23 mouse cellular contexts compared by ENCODE assay signal in genomic region chr4:143214221-143214797, GRCm38 (mm10). TPM values are rescaled to one million over a fixed set of nuclear protein-coding genes. Genes with fewer than 3 reads are reported as not detected.
DNase-seq lines count a peak whose midpoint lies in the region; ATAC-seq and TF ChIP-seq lines count a peak whose summit lies in the region.
"Had no signal": no experiment of that assay in that cellular context is flagged by ENCODE, and none has a peak within 500 bp of the region (broad histone marks: within the 10 kb centered on the region; RNA-seq: fewer than 3 reads in every experiment).

No protein-coding gene starts in this region.

- no peaks in the 10 kb centered on the region for H3K27me3 ChIP-seq in cerebellum, adult 2 months (ENCODE audit: control insufficient read depth, insufficient read depth, low read length)
- H3K27me3 ChIP-seq: CH12.LX; embryonic facial prominence, embryonic 15.5 days; forebrain, embryonic 15.5 days had no signal

- 95% methylated on average over 3 of the region's 3 CpGs for WGBS in cerebellum, adult 2 months

- no peak for TF ChIP-seq CTCF in cerebellum, adult 2 months (IDR thresholded peaks at IDR 0.05; ENCODE audit: borderline replicate concordance, insufficient read depth, low read depth, low read length)

- H3K4me3 ChIP-seq in cerebellum, adult 2 months (replicated peaks; ENCODE audit: insufficient read depth, low read depth, low read length): no peak overlapping the region
- H3K4me3 ChIP-seq: embryonic facial prominence, embryonic 15.5 days; erythroblast, embryonic 14.5 days; forebrain, embryonic 15.5 days; heart, adult 2 months; heart, embryonic 15.5 days; hindbrain, embryonic 10.5 days had no signal

- no peak for ATAC-seq in CD4-positive, CD25-positive, alpha-beta regulatory T cell, adult 4 months
- ATAC-seq in common myeloid progenitor, adult 5-6 weeks (replicated peaks; ENCODE audit: low read depth, poor library complexity, severe bottlenecking): peak; percentile 36; the same call in 1 of the 2 replicates
- ATAC-seq: forebrain, embryonic 15.5 days; intestine, embryonic 16.5 days had no signal

- no peak for TF ChIP-seq POLR2A in cerebellum, adult 2 months (IDR thresholded peaks at IDR 0.05; ENCODE audit: borderline replicate concordance, insufficient read depth, low read length)

- DNase-seq in CD4-positive, CD25-positive, alpha-beta regulatory T cell, adult 2 months (ENCODE audit: low read depth, low spot score): peak; percentile 15
- peak; percentile 71 for DNase-seq in induced T-regulatory cell, adult 2 months (ENCODE audit: low read depth)
- DNase-seq in layer of hippocampus, adult 9-10 months (ENCODE audit: low spot score): no peak
- DNase-seq in retina, embryonic 14.5 days (ENCODE audit: low spot score): no peak
- no peak for DNase-seq in thymus, postnatal 14 days
- DNase-seq in cerebellum, adult 2 months: no peak
- DNase-seq: adrenal gland, postnatal 10 days; cerebellum, adult 11-12 months; cerebellum, adult 9-11 months; cerebellum, postnatal 36 days; gastrocnemius, postnatal 36 days; heart, adult 2 months; heart, postnatal 14 days had no signal

- H3K4me1 ChIP-seq in cerebellum, adult 2 months (ENCODE audit: control insufficient read depth, insufficient read depth, low read length): no peaks in the 10 kb centered on the region

- H3K27ac ChIP-seq in cerebellum, adult 2 months (ENCODE audit: insufficient read depth, low read length): no peak overlapping the region
- H3K27ac ChIP-seq: embryonic facial prominence, embryonic 15.5 days; forebrain, embryonic 15.5 days; heart, adult 2 months; heart, embryonic 15.5 days; hindbrain, embryonic 10.5 days; hindbrain, embryonic 14.5 days had no signal

RNA-seq across cellular contexts. Expression of gene Prdm2, which starts 1.5 kb away (rescaled TPM):
- polyA plus RNA-seq in CD4-positive, CD25-positive, alpha-beta regulatory T cell, adult 4 months (2017; shearing (Covaris generic)): 10 to 100 TPM; 30.8 to 38.7 TPM
- total RNA-seq in common myeloid progenitor, adult 5-6 weeks (2017): 10.1 and 15.4 TPM in 2 replicates
- polyA plus RNA-seq in cerebellum, adult 2 months (2012; rRNA removed): 21.7 and 21.9 TPM in 2 replicates

Comparison
In these comparisons a context has a peak if more than half of its experiments do, and no peak if none do; other contexts are left out.
1. DNase-seq: peak in CD4-positive, CD25-positive, alpha-beta regulatory T cell, adult 2 months (single experiment) and induced T-regulatory cell, adult 2 months (single experiment); none in layer of hippocampus, adult 9-10 months (single experiment), retina, embryonic 14.5 days (single experiment), thymus, postnatal 14 days (single experiment) and cerebellum, adult 2 months (0 of 2).